Mouse (Mus musculus) cerebellum, adult 8-10 months (tissue): Measurements from ENCODE around the gene Scamp3.
A peak's percentile ranks its signal among the peaks of the same experiment; 100 is the strongest.
"Not testable (repeated sequence)": the region's sequence is repeated elsewhere in the genome, so short reads cannot be mapped to it uniquely, and the experiment has no call there.

ENCODE experiments used
- DNase-seq: peaks from one replicate; pipeline ENCODE4 v3.0.0; 2022

The Scamp3 gene

DNA sequence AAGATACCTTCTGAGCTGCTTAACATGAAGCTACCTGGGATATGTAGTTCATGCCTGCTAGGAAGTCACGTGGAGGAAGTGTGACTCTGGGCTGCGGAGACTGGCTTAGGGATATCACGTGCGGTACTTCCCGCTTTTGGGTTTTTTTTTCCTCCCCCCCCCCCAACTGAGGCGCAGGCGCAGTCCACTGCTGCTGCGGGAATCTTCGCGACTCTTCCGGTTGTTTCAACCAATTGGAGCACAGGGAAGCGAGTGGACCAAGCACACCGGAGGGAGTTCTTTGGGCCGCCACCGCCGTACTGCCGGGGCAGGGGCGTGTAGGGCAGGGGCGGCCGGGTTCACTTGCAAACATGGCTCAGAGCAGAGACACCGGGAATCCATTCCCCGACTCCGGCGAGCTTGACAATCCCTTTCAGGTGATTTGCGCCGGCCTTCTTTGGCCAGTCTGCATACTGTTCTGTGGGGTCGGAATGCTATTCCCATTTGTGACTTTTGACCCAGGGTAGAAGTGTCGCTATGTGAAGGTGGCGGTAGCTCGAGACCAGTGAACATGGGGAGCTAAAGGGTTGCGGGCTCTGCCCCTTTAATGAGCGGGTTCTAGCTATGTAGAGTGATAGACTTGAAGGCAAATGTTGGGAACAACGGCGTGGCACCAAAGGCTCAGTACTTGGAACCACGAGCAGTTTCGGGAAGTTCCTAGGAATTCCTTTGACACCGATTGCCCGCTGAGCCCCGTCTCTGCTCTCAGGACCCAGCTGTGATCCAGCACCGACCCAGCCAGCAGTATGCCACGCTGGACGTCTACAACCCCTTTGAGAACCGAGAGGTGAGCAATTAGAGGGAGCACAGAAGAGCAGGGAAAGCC lies at the start of gene Scamp3:
Gene Scamp3, plus strand, starts transcription at position 232 of the 865 bp plus-strand sequence.
- peak; percentile 78 for DNase-seq

DNA sequence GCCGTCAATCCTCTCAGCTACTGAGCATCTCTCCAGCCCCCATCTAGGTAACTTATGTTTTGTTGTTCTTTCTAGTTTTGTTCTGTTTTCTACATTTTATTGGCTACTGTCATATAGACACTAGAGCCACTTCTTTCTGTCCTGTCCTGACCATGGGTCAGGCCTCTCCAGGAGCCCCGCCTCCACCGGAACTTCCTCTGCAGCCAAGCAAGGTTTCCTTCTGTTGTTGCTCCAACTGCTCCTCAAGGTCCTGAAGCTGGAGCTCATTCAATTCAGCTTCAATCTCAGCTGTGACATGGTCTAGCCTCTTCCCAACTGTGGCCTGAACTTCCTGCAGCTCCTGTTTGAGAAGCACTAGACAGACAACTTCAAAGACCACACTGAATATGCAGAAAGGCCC lies 47.4 kb upstream of the Scamp3 start:
- DNase-seq = no peak

DNA sequence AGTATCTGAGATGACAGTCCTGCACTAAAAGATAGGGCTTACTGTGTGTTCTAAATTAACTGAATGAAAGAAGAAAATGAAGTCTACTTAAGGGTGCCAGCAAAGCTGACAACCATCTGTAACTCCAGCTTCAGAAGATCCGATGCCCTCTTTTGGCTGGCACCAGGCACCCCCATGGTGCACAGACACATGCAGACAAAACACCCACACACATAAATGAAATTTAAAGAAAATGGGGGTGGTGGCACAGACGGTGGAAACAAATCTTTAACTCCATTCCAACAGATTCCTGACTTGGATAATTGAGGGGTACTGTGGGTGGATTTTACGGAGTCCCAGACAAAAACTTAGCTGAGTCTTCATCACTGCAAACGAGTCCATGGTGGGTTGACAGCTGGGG lies 45.5 kb upstream of the Scamp3 start:
- no peak for DNase-seq

DNA sequence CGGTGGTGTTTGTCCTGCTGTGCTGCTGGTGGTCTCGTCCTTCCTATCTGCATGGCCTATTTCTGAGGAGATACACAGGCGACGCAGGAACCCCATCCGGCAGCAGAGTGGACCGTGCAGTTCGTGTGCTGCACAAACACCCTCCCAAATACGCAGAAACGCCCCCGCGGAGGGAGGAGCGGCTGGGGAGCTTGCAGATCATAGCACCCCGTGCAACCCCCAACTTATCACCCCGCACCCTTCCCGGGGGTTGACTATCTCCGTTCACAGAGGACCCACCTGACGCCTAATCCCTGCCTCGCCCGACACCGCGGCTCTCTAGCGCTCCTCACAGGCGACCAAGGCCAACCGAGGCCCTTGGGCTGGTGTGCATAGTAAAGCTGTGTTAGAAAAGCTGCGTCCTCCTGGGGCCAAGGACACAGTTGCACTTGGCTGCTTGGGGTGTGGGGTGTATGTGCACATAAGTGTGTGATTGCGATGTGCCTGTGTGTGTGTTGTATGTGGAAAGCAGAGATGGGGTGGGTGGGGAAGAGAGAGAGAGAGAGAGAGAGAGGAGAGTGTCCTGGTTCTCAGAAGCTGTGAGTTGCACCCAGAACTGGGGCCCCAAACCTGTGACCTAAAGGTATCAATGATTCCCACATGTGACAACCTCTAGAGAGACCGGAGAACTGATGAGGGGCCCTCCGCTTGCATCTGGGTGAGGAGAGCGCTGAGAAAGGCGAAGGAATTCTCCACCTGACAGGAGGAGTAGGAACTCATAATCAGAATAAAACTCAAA lies 44.8 kb upstream of the Scamp3 start:
- DNase-seq = peak; percentile 51

DNA sequence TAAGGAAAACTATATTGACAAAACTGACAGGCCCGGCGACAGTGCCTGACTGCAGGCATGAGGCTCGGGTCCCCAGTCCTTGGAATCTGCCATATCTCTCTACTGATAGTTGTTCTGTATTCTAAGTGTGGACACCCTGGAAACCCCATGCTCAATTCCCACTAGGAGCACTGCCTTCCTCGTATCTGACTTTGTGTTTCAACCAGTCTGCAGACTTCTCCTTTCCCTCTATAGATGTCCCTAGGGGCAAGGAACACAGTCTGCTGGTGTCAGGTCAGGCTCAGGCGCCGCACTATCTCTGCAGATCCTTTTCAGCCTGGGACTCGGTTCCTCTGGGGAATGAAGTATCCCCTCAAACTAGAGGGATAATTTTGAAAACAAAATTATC lies 44.2 kb upstream of the Scamp3 start:
- no peak for DNase-seq

DNA sequence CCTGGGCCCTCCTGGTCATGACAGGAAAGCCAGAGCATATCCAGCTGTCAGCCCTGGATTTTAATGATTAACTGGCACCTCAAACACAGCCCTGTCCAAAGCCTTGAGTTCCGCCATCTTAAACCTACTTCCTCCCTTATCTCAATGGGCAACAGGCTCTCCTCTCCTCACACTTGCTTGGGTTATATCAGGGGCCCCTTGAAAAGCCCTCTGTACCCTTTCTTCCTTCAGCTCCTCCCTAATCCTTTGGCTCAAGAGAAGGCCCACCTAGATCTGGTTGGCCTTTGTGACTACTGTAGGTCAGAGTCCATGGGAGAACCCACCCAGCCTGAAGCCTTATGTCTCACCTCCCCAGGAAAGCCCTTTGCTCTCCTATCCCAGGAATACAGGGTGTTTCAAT lies 43.5 kb upstream of the Scamp3 start:
- DNase-seq = no peak

DNA sequence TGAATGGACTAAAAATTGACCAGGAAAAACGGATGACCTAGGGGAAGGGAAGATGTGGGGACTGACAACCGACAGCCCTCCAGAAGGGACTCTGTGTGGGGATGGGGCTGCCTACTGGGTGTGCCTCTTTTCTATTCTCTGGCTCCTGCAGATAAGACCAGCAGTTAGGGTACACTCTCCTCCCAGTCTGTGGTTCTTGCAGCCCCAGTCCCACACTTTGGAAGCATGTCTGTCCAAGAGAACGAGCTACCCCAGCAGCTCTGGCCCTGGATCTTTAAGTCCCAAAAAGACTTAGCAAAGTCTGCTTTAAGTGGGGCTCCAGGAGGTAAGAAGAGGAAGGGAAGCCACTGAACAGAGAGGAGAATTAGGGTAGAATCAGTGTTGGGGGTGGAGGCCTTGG lies 41.3 kb upstream of the Scamp3 start, which contains the start of gene Pklr:
Gene Pklr, plus strand, starts transcription at position 185 of the 400 bp plus-strand sequence.
- DNase-seq = no peak

DNA sequence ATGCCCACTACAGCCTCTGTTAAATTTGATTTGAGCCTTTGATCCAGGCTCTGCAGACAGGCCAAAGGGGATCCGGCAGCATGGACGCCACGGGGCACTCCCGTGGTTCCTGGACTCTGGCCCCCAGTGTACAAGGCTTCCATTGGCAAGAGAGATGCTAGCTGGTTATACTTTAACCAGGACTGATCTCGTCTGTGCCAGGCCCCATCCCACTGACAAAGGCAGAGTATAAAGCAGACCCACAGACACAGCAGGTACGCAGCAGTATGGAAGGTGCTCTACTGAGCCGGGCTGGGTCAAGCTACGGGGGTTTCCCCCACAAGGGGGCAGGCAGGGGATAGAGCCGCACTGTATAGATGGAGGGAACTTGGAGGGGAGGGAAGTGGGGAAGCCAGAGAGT lies 40.9 kb upstream of the Scamp3 start:
- no peak for DNase-seq

DNA sequence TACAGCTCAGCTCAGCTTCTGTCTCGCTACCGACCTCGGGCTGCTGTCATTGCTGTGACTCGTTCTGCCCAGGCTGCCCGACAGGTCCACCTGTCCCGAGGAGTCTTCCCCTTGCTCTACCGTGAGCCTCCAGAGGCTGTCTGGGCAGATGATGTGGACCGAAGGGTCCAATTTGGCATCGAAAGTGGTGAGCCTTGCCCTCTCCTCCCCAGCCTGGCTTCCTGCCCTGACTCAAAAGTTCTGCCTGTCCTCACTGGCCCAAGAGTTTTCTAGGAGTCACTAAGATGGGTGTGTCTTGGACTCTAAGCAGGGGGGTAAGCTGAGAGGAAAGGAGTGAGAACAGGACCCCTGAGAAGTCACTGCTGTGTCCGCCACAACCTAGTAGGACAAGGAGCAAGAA lies 32.5 kb upstream of the Scamp3 start:
- DNase-seq = no peak

DNA sequence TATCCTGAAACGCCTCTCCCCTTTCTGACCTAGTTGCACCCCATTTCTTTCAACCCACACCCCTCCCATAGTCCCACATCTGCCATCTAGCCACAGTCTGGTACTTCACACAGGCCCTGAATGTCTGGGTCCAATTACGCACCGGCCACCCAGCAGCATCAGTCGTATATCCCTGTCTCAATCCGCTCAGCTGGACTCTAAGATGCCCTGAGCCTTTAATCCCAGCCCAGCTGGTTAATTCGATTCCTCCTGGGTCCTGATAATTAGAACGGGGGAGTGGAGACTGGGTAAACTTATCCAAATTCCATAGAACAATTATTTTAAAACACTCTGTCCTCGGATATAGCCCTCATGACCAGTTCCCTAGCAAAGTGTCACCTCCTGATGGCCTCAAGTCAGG lies 31.7 kb upstream of the Scamp3 start:
- no peak for DNase-seq

DNA sequence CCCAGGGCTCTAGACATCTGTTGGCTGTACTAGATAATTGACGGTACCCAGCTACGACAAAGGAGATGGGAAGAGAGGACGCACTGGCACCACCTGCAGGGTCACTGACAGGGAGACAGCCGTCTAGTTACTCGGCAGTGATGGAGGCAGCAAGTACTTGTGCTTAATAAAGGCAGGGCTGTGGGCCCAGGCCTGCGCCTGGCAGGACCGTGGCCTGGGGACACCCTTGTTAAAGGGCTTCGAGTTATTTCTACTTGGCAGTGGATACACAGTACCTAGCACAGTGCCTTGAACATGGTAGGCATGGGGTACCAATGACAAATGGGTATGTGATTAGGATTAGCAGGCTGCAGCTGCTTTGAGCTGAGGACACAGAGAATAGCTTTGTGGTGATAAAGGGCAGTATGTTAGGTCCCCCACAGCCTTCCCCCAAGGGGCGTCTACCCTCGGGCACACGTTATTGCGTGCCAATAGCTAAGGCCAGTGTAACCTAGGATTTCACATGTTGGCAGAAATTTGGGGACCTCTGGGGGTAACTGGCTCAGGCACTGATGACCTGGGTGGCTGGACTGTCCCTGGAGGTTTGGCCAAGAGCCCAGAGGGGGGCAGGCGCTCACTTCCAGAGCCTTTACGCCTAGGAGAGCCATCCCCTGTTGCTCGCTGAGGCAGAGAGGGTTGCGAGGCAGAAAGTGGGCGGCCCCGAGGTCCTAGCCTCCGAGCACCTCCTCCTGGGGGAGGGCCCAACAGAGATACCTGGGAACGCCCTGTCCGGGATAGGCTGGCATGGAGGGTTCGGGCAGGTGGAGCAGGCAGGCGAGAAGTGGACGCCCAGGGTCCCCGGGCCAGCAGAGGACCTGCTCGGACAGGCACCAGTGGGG lies 29.9 kb upstream of the Scamp3 start:
- DNase-seq = no peak

DNA sequence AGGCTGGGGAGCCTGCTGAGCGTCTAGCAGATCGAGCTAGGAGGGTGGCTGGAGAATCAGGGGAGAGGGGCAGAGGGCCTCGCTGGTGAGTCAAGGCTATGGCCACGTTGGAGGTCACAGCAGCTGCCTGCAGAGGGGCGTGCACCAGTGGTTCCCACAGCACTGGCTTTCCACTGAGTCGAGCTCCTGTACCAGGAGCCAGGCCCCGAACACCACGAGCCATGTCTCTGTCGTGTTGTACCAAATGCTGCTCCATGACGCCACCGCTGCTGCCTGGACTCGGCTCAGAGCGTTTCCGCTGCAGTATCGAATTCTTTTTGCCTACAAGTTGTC lies 29.3 kb upstream of the Scamp3 start:
- no peak for DNase-seq

DNA sequence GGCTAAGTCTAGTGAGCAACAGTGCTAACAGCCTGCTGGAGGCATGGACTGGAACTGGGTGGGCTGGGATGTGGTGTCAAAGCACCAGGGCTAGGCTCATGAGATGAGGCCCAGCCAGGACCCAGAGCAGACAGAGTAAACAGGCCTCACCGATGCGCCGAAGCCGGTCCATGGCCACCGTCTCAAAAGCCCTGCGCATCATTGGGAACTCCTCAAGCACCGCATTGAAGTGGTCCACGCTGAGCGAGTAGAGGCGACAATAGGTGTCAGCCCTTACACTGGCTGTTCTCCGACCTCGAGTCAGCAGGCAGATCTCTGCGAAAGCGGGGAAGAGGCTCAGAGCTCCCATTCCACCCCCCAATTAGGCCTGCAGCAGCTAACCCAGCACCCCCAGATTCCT lies 28.7 kb upstream of the Scamp3 start:
- no peak for DNase-seq

DNA sequence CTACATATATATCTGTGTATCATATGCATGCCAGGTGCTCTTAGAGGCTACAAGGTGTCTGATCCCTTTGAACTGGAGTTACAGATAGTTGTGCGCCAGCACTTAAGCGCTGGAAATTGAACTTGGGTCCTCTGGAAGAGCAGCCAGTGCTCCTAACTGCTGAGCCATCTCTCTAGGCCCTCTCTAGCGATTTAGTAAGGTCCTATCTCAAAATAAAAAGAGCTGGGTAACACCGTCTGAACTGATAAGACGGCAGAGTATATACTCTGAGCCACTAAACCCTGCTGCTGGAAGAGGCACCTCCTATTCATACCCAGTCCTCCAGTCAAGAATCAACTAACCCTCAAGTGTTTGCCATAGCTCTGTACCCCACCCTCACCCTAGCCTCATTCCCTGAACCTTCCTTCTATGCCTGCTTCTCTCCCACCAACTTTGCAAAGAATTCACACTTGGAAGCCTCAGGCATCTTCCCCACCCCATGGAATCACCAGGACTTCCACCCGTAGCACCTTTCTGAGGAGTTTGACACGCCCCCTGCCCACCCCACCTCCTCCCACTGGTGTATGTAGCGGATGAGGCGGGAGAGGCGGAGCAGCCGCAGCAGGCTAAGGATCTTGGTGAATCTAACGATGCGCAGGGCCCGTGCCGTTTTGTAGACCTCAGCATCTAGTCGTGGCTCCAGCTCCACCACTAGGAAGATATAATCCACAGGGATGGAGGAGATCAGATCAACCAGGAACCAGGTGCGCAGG lies 25.0 kb upstream of the Scamp3 start:
- no peak for DNase-seq

DNA sequence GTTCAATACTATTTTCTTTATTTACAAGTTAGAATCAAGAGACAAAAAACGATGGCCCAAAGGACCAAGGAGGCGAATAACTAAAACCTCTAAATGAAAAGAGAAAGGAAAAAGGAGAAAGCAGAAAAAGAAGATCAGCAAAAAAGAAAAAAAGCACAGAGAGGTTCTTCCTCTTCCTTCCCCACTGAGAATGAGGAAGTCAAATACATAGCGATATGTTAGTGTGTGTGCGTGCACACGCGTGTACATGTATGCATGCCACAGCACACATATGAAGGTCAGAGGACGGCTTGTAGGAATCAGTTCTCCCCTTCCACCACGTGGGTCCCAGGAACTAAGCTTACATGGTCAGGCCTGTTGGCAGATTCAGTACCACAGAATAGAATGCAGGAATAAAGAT lies 20.3 kb upstream of the Scamp3 start:
- DNase-seq = no peak

DNA sequence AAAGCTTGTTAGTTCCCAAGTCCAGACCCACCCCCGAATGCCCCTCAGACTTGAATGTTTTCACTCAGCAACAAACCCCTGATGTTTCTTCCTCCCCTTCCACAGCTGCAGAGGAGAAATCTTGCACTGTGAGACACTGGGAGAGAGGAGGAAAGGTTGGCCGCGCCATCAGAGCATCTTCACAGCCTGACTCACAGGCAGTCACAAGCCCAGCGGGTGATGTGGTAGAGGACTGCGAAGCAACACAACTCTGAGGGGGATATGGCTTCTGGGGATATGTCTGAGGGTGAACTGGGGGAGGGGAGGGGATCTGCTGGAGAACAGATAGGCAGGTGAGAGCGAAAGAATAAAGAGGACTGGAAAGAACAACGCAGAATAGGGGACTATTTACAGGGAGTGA lies 18.6 kb upstream of the Scamp3 start:
- DNase-seq = no peak

DNA sequence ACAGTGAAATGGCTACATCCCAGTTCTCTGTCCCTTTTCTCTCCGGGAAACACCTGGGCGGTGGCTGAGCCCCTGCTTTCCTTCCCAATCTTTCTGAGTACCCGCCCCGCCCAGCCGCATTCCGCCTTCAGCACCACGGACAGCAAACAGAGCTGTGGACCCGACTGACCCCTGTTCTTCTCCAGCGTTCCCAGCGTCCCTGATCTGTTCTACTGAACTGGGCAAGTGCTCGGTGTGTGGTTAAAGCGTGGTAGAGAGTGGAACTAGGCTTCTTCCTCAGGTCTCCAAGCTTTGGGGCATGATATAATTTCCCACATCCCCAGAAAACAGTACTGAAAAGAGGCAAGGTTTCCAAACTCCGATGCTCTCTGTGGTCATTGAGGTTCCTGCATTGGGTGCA lies 18.1 kb upstream of the Scamp3 start:
- DNase-seq = no peak

DNA sequence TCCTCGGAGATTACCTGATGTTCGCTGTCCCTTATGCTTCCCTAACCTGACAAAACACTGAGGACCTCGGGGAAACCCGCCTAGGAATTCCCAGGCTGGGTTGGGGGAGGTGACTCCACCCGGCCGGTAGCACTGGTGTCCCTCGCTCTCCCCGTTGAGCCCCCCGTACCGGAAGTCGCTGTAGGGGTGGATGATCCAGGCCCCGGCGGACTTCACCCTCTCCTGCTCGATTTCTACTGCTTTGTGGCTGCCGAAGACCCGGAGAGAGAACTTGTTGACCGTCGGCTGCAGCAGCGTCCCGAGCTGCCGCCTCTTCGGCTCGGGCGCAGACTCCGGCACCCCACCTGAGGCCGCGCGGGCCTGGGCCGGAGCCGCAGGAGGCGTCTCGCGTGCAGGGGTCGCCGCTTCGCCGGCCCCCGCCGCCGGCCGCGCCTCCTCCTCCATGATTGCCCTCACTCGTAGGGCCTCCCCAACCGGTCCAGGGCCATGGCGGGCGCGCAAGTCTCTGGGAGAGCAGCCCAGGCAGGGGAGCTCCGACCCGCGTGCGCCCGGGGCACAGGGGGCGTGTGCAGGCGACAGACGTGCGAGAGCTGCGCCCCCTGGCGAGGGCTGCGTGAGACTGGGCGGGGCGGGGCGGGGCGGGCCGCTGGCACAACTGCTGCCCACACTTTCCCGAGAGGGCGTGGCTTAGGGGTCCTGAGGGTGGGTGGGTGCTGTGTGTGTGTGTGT lies 17.5 kb upstream of the Scamp3 start, which contains the start of gene Hcn3:
Gene Hcn3, minus strand, starts transcription at position 581 of the 729 bp plus-strand sequence.
- no peak for DNase-seq

DNA sequence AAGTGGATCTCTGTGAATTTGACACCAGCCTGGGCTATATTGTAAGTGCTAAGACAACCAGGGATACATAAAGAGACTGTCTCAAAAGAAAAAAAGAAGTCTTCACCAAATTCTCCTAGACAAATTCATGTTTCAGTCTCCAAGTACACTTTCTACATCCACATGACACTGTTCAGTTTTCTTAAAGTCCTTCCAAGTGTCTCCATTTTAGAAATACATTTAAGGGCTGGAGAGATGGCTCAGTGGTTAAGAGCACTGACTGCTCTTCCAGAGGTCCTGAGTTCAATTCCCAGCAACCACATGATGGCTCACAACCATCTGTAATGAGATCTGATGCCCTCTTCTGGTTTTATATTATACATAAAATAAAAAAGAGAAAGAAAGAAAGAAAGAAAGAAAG lies 16.1 kb upstream of the Scamp3 start:
- not testable (repeated sequence) for DNase-seq

DNA sequence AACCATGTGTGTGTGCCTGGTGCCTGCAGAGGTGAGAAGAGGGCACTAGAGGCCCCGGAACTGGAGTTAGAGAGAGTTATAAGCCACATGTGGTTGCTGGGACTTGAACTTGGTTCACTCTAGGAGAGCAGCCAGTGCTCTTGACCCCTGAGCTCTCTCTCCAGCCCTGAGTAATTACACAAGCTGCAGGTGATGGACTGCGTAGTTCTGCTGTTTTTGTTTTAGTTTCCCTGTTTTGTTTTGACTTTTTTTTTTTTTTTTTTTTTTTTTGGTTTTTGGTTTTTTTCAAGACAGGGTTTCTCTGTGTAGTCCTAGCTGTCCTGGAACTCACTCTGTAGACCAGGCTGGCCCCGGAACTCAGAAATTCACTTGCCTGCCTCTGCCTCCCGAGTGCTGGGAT lies 15.5 kb upstream of the Scamp3 start:
- DNase-seq = no peak

DNA sequence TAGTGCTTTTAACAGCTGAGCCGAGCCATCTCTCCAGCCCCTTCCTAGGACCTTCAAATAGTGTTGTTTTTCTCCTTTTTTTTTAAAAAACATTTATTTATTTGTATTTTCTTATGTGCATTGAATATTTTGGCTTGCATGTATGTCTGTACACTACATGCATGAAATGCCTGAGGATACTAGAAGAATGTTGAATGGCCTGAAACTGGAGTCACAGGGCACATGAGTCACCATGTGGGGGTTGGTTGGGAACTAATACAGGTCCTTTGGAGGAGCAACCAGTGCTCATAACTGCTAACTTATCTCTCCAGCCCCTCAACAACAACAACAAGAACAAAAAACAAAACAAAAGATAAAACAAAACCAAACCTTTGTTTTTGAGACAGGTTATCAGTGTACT lies 14.2 kb upstream of the Scamp3 start:
- no peak for DNase-seq
